Mouse (Mus musculus) thymus, adult 2 months (tissue): ENCODE measurements around the gene Cdv3. TPM values are rescaled to one million over a fixed set of nuclear protein-coding genes. Genes with fewer than 3 reads are reported as not detected.
"Not testable (repeated sequence)": the region's sequence is repeated elsewhere in the genome, so short reads cannot be mapped to it uniquely, and the experiment has no call there.

Source experiments
- DNase-seq: peaks from one replicate; pipeline ENCODE4 v3.0.0; 2021
- H3K27ac ChIP-seq: fragments of 200-500 bp; 2 replicates; pipeline ENCODE4 v1.5.1; 2012; ENCODE audit warnings: low read length, control low read depth; ENCODE audit not compliant: control insufficient read depth, insufficient read depth
- H3K27me3 ChIP-seq: fragments of 200-500 bp; 2 replicates; pipeline ENCODE4 v1.6.1; 2012; ENCODE audit warnings: mild to moderate bottlenecking, low read length, moderate library complexity, mixed read lengths; ENCODE audit not compliant: control insufficient read depth, insufficient read depth
- H3K36me3 ChIP-seq: fragments of 200-500 bp; 2 replicates; pipeline ENCODE4 v1.6.1; 2012; ENCODE audit warnings: mild to moderate bottlenecking, low read length, moderate library complexity; ENCODE audit not compliant: control insufficient read depth, insufficient read depth
- H3K4me1 ChIP-seq: fragments of 200-500 bp; replicated peaks from 2 replicates; pipeline ENCODE4 v1.6.1; 2012; ENCODE audit warnings: low read length; ENCODE audit not compliant: control insufficient read depth, insufficient read depth
- H3K4me3 ChIP-seq: fragments of 200-500 bp; 2 replicates; pipeline ENCODE4 v1.5.1; 2012; ENCODE audit warnings: mild to moderate bottlenecking, low read length, control low read depth, moderate library complexity; ENCODE audit not compliant: control insufficient read depth, insufficient read depth
- CTCF ChIP-seq: fragments of 200-500 bp; IDR thresholded peaks from 2 replicates; pipeline ENCODE4 v1.5.1; 2012; ENCODE audit warnings: mild to moderate bottlenecking, control low read depth, low read length, moderate library complexity, borderline replicate concordance; ENCODE audit not compliant: control insufficient read depth, poor library complexity, insufficient read depth; ENCODE audit errors: extremely low read depth
- POLR2A ChIP-seq: fragments of 200-500 bp; IDR thresholded peaks from 2 replicates; pipeline ENCODE4 v1.6.1; 2012; ENCODE audit warnings: mild to moderate bottlenecking, low read length, control low read depth, moderate library complexity; ENCODE audit not compliant: control insufficient read depth, poor library complexity, insufficient read depth; ENCODE audit errors: extremely low read depth
- WGBS: fragments of 180-500 bp; shearing (Covaris S2); methylation state at CpG from one replicate; pipeline ENCODE4 v1.1.7; 2018; 5-methylcytosine and 5-hydroxymethylcytosine counted together
- polyA plus RNA-seq: library from polyadenylated mRNA; depleted of rRNA; stranded (reverse); fragments of >200 nt; gene quantifications from 2 replicates; pipeline ENCODE4 v1.2.3, GENCODE M21; 2012

Cdv3 gene
- polyA plus RNA-seq, 1 experiment: 74.9 TPM

- Histone ChIP-seq H3K4me1 (peaks cover 2% of the 10 kb centered on the region), H3K27ac (no peak overlapping the region), H3K4me3 (no peak overlapping the region), H3K36me3 (peaks cover 51% of the 10 kb centered on the region), H3K27me3 (no peaks in the 10 kb centered on the region)
- TF ChIP-seq POLR2A (no peak), CTCF (no peak)
- DNase-seq: no peak
- WGBS: 47% methylated on average over 2 of the region's 2 CpGs
Measured at GRCm38 (mm10) chr9:103360642-103361041, 5.0 kb downstream of the Cdv3 start.

- no peak overlapping the region for H3K4me3 ChIP-seq
- peaks cover 2% of the 10 kb centered on the region for H3K4me1 ChIP-seq
- TF ChIP-seq CTCF (no peak), POLR2A (no peak)
- H3K27me3 ChIP-seq: no peaks in the 10 kb centered on the region
- H3K36me3 ChIP-seq: peaks cover 51% of the 10 kb centered on the region
- no peak for DNase-seq
- H3K27ac ChIP-seq: no peak overlapping the region
- WGBS: 84% methylated on average over 4 of the region's 4 CpGs
Measured at GRCm38 (mm10) chr9:103358545-103358944, 7.1 kb downstream of the Cdv3 start.

GRCm38 (mm10) chr9:103357893-103358292, 7.7 kb downstream of the Cdv3 start:
- Histone ChIP-seq H3K27ac (no peak overlapping the region), H3K27me3 (no peaks in the 10 kb centered on the region), H3K4me3 (no peak overlapping the region), H3K4me1 (no peaks in the 10 kb centered on the region), H3K36me3 (peaks cover 45% of the 10 kb centered on the region)
- TF ChIP-seq POLR2A (no peak), CTCF (no peak)
- DNase-seq: no peak

- H3K36me3 ChIP-seq: peaks cover 47% of the 10 kb centered on the region
- not testable (repeated sequence) for H3K4me1 ChIP-seq, DNase-seq, H3K4me3 ChIP-seq, H3K27me3 ChIP-seq, H3K27ac ChIP-seq
- 95% methylated on average over 7 of the region's 7 CpGs for WGBS
Measured at GRCm38 (mm10) chr9:103353500-103354260, 12.0 kb downstream of the Cdv3 start.

- Histone ChIP-seq H3K27me3 (no peaks in the 10 kb centered on the region), H3K27ac (no peak overlapping the region), H3K36me3 (peaks cover 60% of the 10 kb centered on the region), H3K4me1 (no peaks in the 10 kb centered on the region), H3K4me3 (no peak overlapping the region)
- TF ChIP-seq POLR2A (no peak), CTCF (no peak)
- no peak for DNase-seq
Measured at GRCm38 (mm10) chr9:103348791-103349190, 16.8 kb downstream of the Cdv3 start.

- Histone ChIP-seq H3K36me3 (peaks cover 67% of the 10 kb centered on the region), H3K4me1 (no peaks in the 10 kb centered on the region), H3K27ac (no peak overlapping the region), H3K27me3 (no peaks in the 10 kb centered on the region), H3K4me3 (no peak overlapping the region)
- no peak for DNase-seq
- WGBS: 95% methylated on average over 1 of the region's 1 CpGs
- TF ChIP-seq CTCF (no peak), POLR2A (no peak)
Measured at GRCm38 (mm10) chr9:103347996-103348490, 17.6 kb downstream of the Cdv3 start.

GRCm38 (mm10) chr9:103347045-103347444, 18.6 kb downstream of the Cdv3 start:
- H3K27ac ChIP-seq: no peak overlapping the region
- WGBS: 78% methylated on average over 4 of the region's 4 CpGs

More at GRCm38 (mm10) chr9:103347045-103347444, 18.6 kb downstream of the Cdv3 start:
- Histone ChIP-seq H3K36me3 (peaks cover 74% of the 10 kb centered on the region), H3K4me3 (no peak overlapping the region), H3K4me1 (no peaks in the 10 kb centered on the region), H3K27me3 (no peaks in the 10 kb centered on the region)
- no peak for DNase-seq
- TF ChIP-seq POLR2A: no peak
